Mouse (Mus musculus) lung, postnatal 0 days (tissue): ENCODE measurements around the gene Gabarap. TPM values are rescaled to one million over a fixed set of nuclear protein-coding genes. Genes with fewer than 3 reads are reported as not detected.
A peak's percentile ranks its signal among the peaks of the same experiment; 100 is the strongest.

Source experiments
- ATAC-seq: fragments of 200-750 bp; cut with Nextera tagmentation; 2 replicates; pipeline ENCODE4 v1.8.0; 2017; ENCODE audit warnings: moderate library complexity
- DNase-seq: peaks from one replicate; pipeline ENCODE4 v3.0.0-alpha.2; 2016; ENCODE audit warnings: low spot score
- H3K27ac ChIP-seq: fragments of 300-500 bp; sonication (generic); 2 replicates; pipeline ENCODE4 v1.5.1; 2014; ENCODE audit warnings: antibody characterized with exemption, mild to moderate bottlenecking, low read length, mixed read lengths
- H3K27me3 ChIP-seq: fragments of 300-500 bp; sonication (generic); replicated peaks from 2 replicates; pipeline ENCODE4 v1.6.1; 2014; ENCODE audit warnings: low read length, mixed read lengths; ENCODE audit not compliant: insufficient read depth
- H3K36me3 ChIP-seq: fragments of 300-500 bp; sonication (generic); 2 replicates; pipeline ENCODE4 v1.6.1; 2014; ENCODE audit warnings: low read length, mixed read lengths; ENCODE audit not compliant: insufficient read depth
- H3K4me1 ChIP-seq: fragments of 300-500 bp; sonication (generic); 2 replicates; pipeline ENCODE4 v1.6.1; 2014; ENCODE audit warnings: antibody characterized with exemption, low read depth, low read length, mixed read lengths; ENCODE audit not compliant: insufficient read depth
- H3K4me2 ChIP-seq: fragments of 300-500 bp; sonication (generic); replicated peaks from 2 replicates; pipeline ENCODE4 v1.6.1; 2014; ENCODE audit warnings: low read depth, mild to moderate bottlenecking, low read length, moderate library complexity, mixed read lengths
- H3K4me3 ChIP-seq: fragments of 300-500 bp; sonication (generic); 2 replicates; pipeline ENCODE4 v1.5.1; 2014; ENCODE audit warnings: low read depth, low read length
- H3K9ac ChIP-seq: fragments of 300-500 bp; sonication (generic); replicated peaks from 2 replicates; pipeline ENCODE4 v1.6.1; 2014; ENCODE audit warnings: low read depth, mild to moderate bottlenecking
- H3K9me3 ChIP-seq: fragments of 300-500 bp; sonication (generic); 2 replicates; pipeline ENCODE4 v1.6.1; 2016; ENCODE audit warnings: low read length, mixed read lengths
- CTCF ChIP-seq: IDR thresholded peaks from 2 replicates; pipeline ENCODE4 v1.5.1; 2016; ENCODE audit warnings: antibody characterized with exemption, mild to moderate bottlenecking
- EP300 ChIP-seq: IDR thresholded peaks from 2 replicates; pipeline ENCODE4 v1.6.1; 2016; ENCODE audit warnings: antibody characterized with exemption, mild to moderate bottlenecking, control low read depth
- WGBS: fragments of 180-500 bp; shearing (Covaris S2); extraction: QIAGEN DNeasy Blood & Tissue Kit; methylation state at CpG from one replicate; pipeline ENCODE4 v1.1.7; 2014; 5-methylcytosine and 5-hydroxymethylcytosine counted together
- polyA plus RNA-seq: library from polyadenylated mRNA; unstranded; fragments of >200 nt; fragmentation: Nextera tagmentation; extraction: Ambion mirVana; gene quantifications from 2 replicates; pipeline ENCODE4 v1.2.1, GENCODE M21; 2015

The Gabarap gene
- polyA plus RNA-seq: 624 and 645 TPM in 2 replicates

GRCm38 (mm10) chr11:69990850-69991691, at the start of gene Gabarap:
TSS of gene Gabarap (plus strand) at chr11:69991143.
- Histone ChIP-seq H3K36me3 (peaks cover 9% of the 10 kb centered on the region; the same call in 1 of the 2 replicates), H3K9ac (peak within 1 kb of the TSS; percentile 92), H3K9me3 (no peaks in the 10 kb centered on the region), H3K4me3 (peak within 1 kb of the TSS; percentile 66), H3K27ac (peak within 1 kb of the TSS; percentile 87), H3K27me3 (no peaks in the 10 kb centered on the region), H3K4me2 (peak within 1 kb of the TSS; percentile 57), H3K4me1 (peaks cover 9% of the 10 kb centered on the region; the same call in 1 of the 2 replicates)
- TF ChIP-seq CTCF (peak; percentile 8; the same call in 1 of the 2 replicates), EP300 (peak; percentile 87)
- ATAC-seq (peak; percentile 78), DNase-seq (peak; percentile 99)
- 0% methylated on average over 40 of the region's 40 CpGs for WGBS

GRCm38 (mm10) chr11:69945216-69945615, 45.7 kb upstream of the Gabarap start:
- TF ChIP-seq CTCF (no peak), EP300 (no peak)
- H3K27ac ChIP-seq: no peak overlapping the region
- H3K4me1 ChIP-seq: no peaks in the 10 kb centered on the region
- no peak overlapping the region for H3K9ac ChIP-seq
- ATAC-seq (no peak), DNase-seq (no peak)
- no peaks in the 10 kb centered on the region for H3K36me3 ChIP-seq
- H3K9me3 ChIP-seq: no peaks in the 10 kb centered on the region
- H3K4me2 ChIP-seq: no peak overlapping the region
- WGBS: 61% methylated on average over 13 of the region's 13 CpGs
- no peaks in the 10 kb centered on the region for H3K27me3 ChIP-seq
- H3K4me3 ChIP-seq: no peak overlapping the region

GRCm38 (mm10) chr11:69945997-69946891, 44.7 kb upstream of the Gabarap start:
- no peaks in the 10 kb centered on the region for H3K9me3 ChIP-seq
- TF ChIP-seq EP300 (no peak), CTCF (no peak)
- WGBS: 88% methylated on average over 18 of the region's 18 CpGs
- no peaks in the 10 kb centered on the region for H3K36me3 ChIP-seq
- ATAC-seq (no peak), DNase-seq (no peak)
- H3K4me2 ChIP-seq: no peak overlapping the region
- no peaks in the 10 kb centered on the region for H3K27me3 ChIP-seq
- no peak overlapping the region for H3K9ac ChIP-seq
- no peaks in the 10 kb centered on the region for H3K4me1 ChIP-seq
- no peak overlapping the region for H3K4me3 ChIP-seq
- no peak overlapping the region for H3K27ac ChIP-seq

GRCm38 (mm10) chr11:69947337-69948065, 43.4 kb upstream of the Gabarap start:
- Histone ChIP-seq H3K4me3 (peak overlapping the region; percentile 39), H3K4me1 (no peaks in the 10 kb centered on the region), H3K27ac (no peak overlapping the region; the same call in 1 of the 2 replicates), H3K27me3 (no peaks in the 10 kb centered on the region), H3K9ac (no peak overlapping the region), H3K9me3 (no peaks in the 10 kb centered on the region), H3K4me2 (peak overlapping the region; percentile 60), H3K36me3 (no peaks in the 10 kb centered on the region)
- ATAC-seq (peak; percentile 14), DNase-seq (peak; percentile 52)
- TF ChIP-seq EP300 (no peak), CTCF (no peak)
- WGBS: 4% methylated on average over 28 of the region's 29 CpGs

- H3K27me3 ChIP-seq: no peaks in the 10 kb centered on the region
- H3K4me1 ChIP-seq: no peaks in the 10 kb centered on the region
- H3K9ac ChIP-seq: no peak within 1 kb of the TSS
- peak within 1 kb of the TSS; percentile 60 for H3K4me2 ChIP-seq
- peak within 1 kb of the TSS; percentile 39 for H3K4me3 ChIP-seq
- under 1% methylated on average over 34 of the region's 34 CpGs for WGBS
- ATAC-seq: peak; percentile 94
- peak within 1 kb of the TSS; percentile 2 for H3K27ac ChIP-seq
- H3K9me3 ChIP-seq: no peaks in the 10 kb centered on the region
- TF ChIP-seq EP300 (no peak), CTCF (no peak)
- DNase-seq: peak; percentile 96
- H3K36me3 ChIP-seq: no peaks in the 10 kb centered on the region
These were observed 42.7 kb upstream of the Gabarap start, which contains the start of gene Slc2a4 for GRCm38 (mm10) chr11:69948066-69948762. TSS of gene Slc2a4 (minus strand) at chr11:69948188.
